Mouse (Mus musculus) ES-E14 (cell line): ENCODE measurements around the gene Klhl24.

Experiments used
- MAFK ChIP-seq: IDR thresholded peaks from 2 replicates; pipeline ENCODE4 v1.6.1; 2014; ENCODE audit warnings: mild to moderate bottlenecking, low read depth, low read length, inconsistent platforms; ENCODE audit not compliant: insufficient read depth
- ZNF384 ChIP-seq: IDR thresholded peaks from 2 replicates; pipeline ENCODE4 v1.6.1; 2012; ENCODE audit warnings: low read depth, low read length, inconsistent platforms

DNA sequence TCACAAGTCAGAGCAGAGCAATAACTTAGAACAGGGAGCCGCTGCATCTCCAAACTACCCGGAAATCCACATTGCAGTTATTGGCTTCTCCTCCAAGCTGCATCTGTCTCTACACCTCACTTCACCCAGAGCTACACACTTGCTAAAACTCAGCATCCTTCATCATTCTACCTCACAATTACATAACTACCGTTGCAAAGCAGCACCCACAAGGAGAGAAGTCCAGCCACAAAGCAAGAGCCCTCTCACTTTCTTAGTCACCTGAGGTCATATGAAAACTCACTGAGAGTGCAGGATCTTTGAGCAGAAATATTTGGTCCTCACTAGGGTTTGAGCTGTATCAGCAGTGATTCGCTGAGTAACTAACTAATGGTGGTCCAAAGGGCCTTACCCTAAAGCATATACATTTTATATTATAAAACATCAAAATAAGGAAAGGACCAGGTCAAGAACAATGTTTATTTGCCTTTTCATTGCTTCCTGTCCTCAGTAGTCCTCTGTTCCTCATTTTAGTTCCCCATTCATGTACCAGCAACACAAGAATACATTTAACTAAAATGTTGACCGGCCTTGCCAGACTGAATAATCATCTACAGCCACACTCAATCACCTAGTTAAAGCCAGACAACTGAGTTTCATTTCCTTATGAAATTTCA is 12.0 kb upstream of the Klhl24 start:
- TF ChIP-seq MAFK = no peak
- TF ChIP-seq ZNF384 = no peak
